In the genomic region with DNA sequence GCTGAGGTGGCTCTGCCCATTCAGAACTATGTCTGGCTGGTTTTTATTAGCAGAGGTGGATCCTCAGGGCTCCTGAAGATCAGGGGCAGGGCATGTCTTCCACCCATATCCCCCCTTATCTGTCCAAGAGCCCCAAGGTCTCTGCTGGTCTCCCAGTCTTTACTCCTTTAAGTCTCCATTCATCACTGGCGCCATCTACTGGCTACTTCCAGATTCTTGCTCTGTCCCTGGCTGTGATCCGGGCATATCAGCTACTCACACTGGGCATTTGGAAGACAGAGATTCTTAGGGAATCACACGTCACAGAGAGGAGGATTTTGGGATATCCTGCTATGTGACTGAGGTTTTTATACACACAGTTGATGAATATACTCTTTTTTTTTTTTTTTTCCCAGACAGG, we compare ENCODE assay signal across 9 mouse cellular contexts. TPM values are rescaled to one million over a fixed set of nuclear protein-coding genes. Genes with fewer than 3 reads are reported as not detected.
DNase-seq lines count a peak whose midpoint lies in the region; ATAC-seq and TF ChIP-seq lines count a peak whose summit lies in the region.
"Had no signal": no experiment of that assay in that cellular context is flagged by ENCODE, and none has a peak within 500 bp of the region (broad histone marks: within the 10 kb centered on the region; RNA-seq: fewer than 3 reads in every experiment).

No protein-coding gene starts in this region.

- TF ChIP-seq RAD21 in MEL (IDR thresholded peaks at IDR 0.05; ENCODE audit: low read depth, low read length) = peak; percentile 30

- no peaks in the 10 kb centered on the region for H3K9me3 ChIP-seq in MEL (replicated peaks; ENCODE audit: insufficient read depth, low read length)
- H3K9me3 ChIP-seq: liver, embryonic 15.5 days had no signal

- no peak overlapping the region for H3K9ac ChIP-seq in MEL (ENCODE audit: control insufficient read depth, low read depth, low read length, poor library complexity, severe bottlenecking)
- H3K9ac ChIP-seq: liver, embryonic 15.5 days had no signal

- TF ChIP-seq CTCF in MEL (IDR thresholded peaks at IDR 0.05 in 2 of 3, conservative IDR thresholded peaks at IDR 0.05 in 1 of 3; ENCODE audit: control insufficient read depth in 1 of 3, insufficient read depth in 1 of 3, low read depth in 2 of 3, low read length in 3 of 3, poor library complexity in 1 of 3, severe bottlenecking in 1 of 3) = peak; percentile 72 to 82 (median 81)

- intact Hi-C loops in heart, postnatal 10 days (cut with DNase I) = no loop called here

- ATAC-seq in frontal cortex, adult (ENCODE audit: low TSS enrichment) = no peak

- no peak overlapping the region for H3K27ac ChIP-seq in MEL (ENCODE audit: control insufficient read depth, low read depth, low read length)
- H3K27ac ChIP-seq: liver, embryonic 15.5 days had no signal

- no peaks in the 10 kb centered on the region for H3K4me1 ChIP-seq in MEL (ENCODE audit: control insufficient read depth in 1 of 2, insufficient read depth in 2 of 2, low read length in 2 of 2)

- 0 out of 4 replicates have a peak, but pooled peaks cover 0 to 2% of the 10 kb centered on the region in 2 experiments for H3K27me3 ChIP-seq in MEL (ENCODE audit: control insufficient read depth in 1 of 2, insufficient read depth in 2 of 2, low read length in 2 of 2)

- no peak overlapping the region for H3K4me3 ChIP-seq in MEL (ENCODE audit: control insufficient read depth in 1 of 2, insufficient read depth in 1 of 2, low read depth in 2 of 2, low read length in 2 of 2)
- H3K4me3 ChIP-seq: liver, embryonic 15.5 days had no signal

- no peaks in the 10 kb centered on the region for H3K79me2 ChIP-seq in MEL (ENCODE audit: control insufficient read depth, insufficient read depth, low read length, poor library complexity)

- no peak for TF ChIP-seq POLR2A in MEL (IDR thresholded peaks at IDR 0.05; ENCODE audit: control insufficient read depth in 1 of 2, insufficient read depth in 1 of 2, low read depth in 1 of 2, low read length in 2 of 2, poor library complexity in 1 of 2)

- H3K36me3 ChIP-seq in MEL (ENCODE audit: control insufficient read depth in 1 of 2, insufficient read depth in 2 of 2, low read length in 2 of 2) = no peaks in the 10 kb centered on the region
- H3K36me3 ChIP-seq: liver, embryonic 15.5 days had no signal

- DNase-seq in frontal cortex, postnatal 25 days (ENCODE audit: low spot score in 2 of 2) = peak; percentile 26 to 48
- DNase-seq in MEL (ENCODE audit: low read depth, low spot score) = peak; percentile 81
- peak; percentile 87 to 91 for DNase-seq in cerebellum, postnatal 10 days
- DNase-seq in heart, postnatal 10 days = peak; percentile 74 to 89
- DNase-seq in layer of hippocampus, postnatal 10 days (ENCODE audit: low spot score in 2 of 2) = peak; percentile 71 to 74
- DNase-seq in mesoderm, embryonic 11.5 days (ENCODE audit: low read depth, low spot score) = peak; percentile 69
- DNase-seq in testis, postnatal 10 days (ENCODE audit: low spot score) = peak; percentile 85

- no peak for TF ChIP-seq EP300 in MEL (IDR thresholded peaks at IDR 0.05; ENCODE audit: low read depth in 1 of 2, low read length in 2 of 2)

TF ChIP-seq in MEL, 35 proteins besides CTCF, POLR2A, EP300 and RAD21:
- TF ChIP-seq SMC3 (IDR thresholded peaks at IDR 0.05; ENCODE audit: low read depth, low read length) (peak; percentile 61), NRF1 (IDR thresholded peaks at IDR 0.05; ENCODE audit: insufficient read depth, low read depth, low read length, poor library complexity, severe bottlenecking) (no peak)

RNA-seq across cellular contexts. Expression of a gene that starts 25.6 kb away (rescaled TPM):
- 94.1 and 103 TPM in 2 replicates for total RNA-seq in MEL (2012; rRNA removed)
- polyA plus RNA-seq in MEL (2012; ENCODE audit: insufficient read depth in 1 of 2, insufficient read length in 2 of 2, low read depth in 1 of 2, low replicate concordance in 2 of 2, missing spikeins in 1 of 2) = 100 to 1,000 TPM in 1 of 2 experiments, 10 to 100 TPM in 1; 94.6 to 165 TPM
- 10 to 100 TPM; 48.7 TPM for total RNA-seq in heart, postnatal 10 days (2021)
- 10 to 100 TPM; 42.1 to 45.0 TPM for total RNA-seq in layer of hippocampus, postnatal 10 days (2021)

RNA-seq across cellular contexts. Expression of a gene that starts 32.9 kb away (rescaled TPM):
- total RNA-seq in MEL (2012; rRNA removed) = 58.1 and 59.5 TPM in 2 replicates
- 100 to 1,000 TPM in 1 of 2 experiments, not detected in 1; 110 TPM for polyA plus RNA-seq in MEL (2012; ENCODE audit: insufficient read depth in 1 of 2, insufficient read length in 2 of 2, low read depth in 1 of 2, low replicate concordance in 2 of 2, missing spikeins in 1 of 2)
- total RNA-seq in heart, postnatal 10 days (2021) = 100 to 1,000 TPM; 146 to 154 TPM
- 100 to 1,000 TPM; 245 to 279 TPM for total RNA-seq in layer of hippocampus, postnatal 10 days (2021)

RNA-seq across cellular contexts. Expression of a gene that starts 41.5 kb away (rescaled TPM):
- total RNA-seq in MEL (2012; rRNA removed) = 58.5 and 64.7 TPM in 2 replicates
- polyA plus RNA-seq in MEL (2012; ENCODE audit: insufficient read depth in 1 of 2, insufficient read length in 2 of 2, low read depth in 1 of 2, low replicate concordance in 2 of 2, missing spikeins in 1 of 2) = 100 to 1,000 TPM in 1 of 2 experiments, not detected in 1; 115 TPM
- 10 to 100 TPM; 80.8 to 85.0 TPM for total RNA-seq in heart, postnatal 10 days (2021)
- total RNA-seq in layer of hippocampus, postnatal 10 days (2021) = 100 to 1,000 TPM; 116 to 123 TPM

Comparison
In these comparisons a context has a peak if more than half of its experiments do, and no peak if none do; other contexts are left out.
1. DNase-seq: peak in every context shown above with its lines; median percentile 89 in cerebellum, postnatal 10 days; 85 in testis, postnatal 10 days; 82 in heart, postnatal 10 days; 81 in MEL; 72 in layer of hippocampus, postnatal 10 days; 69 in mesoderm, embryonic 11.5 days; 37 in frontal cortex, postnatal 25 days.